Mouse (Mus musculus): Measurements from ENCODE around the gene Slc7a7. TPM values are rescaled to one million over a fixed set of nuclear protein-coding genes. Genes with fewer than 3 reads are reported as not detected.

Slc7a7 gene
- total RNA-seq, 2 experiments from 2014 or later = 4.8 to 6.5 TPM

- peak; percentile 40 to 51 for DNase-seq
Measured at GRCm38 (mm10) chr14:54432837-54433830, 15.6 kb upstream of the Slc7a7 start.

- peak in 1 of 2 experiments; percentile 53 for DNase-seq
Measured at GRCm38 (mm10) chr14:54432078-54432836, 14.7 kb upstream of the Slc7a7 start.

DNA sequence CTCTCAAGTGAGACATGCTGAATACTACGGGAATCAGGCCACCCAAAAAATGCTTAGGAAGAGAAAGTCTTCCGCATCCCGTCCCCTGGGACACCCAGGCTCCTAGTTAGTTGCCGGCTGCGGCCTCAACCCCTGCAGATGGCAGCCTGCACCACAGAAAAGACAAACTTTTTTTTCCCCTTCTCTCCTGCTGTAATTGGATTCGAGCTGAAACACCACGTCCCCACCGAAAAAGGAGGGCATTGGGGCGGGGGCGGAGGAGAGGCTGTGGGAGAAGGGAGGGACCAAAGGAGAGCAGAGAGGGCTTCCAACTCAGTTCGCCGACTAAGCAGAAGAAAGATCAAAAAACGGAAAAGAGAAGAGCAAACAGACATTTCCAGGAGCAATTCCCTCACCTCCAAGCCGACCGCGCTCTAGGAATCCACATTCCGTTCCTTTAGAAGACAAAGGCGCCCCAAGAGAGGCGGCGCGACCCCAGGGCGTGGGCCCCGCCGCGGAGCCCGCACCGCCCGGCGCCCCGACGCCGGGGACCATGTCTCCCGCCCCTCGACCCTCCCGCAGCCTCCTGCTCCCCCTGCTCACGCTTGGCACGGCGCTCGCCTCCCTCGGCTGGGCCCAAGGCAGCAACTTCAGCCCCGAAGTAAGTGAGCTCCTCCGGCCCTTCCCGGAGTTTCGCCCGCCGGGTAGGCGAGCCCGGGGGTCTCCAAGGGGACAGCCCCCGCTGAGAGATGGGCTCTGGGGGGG lies 13.9 kb upstream of the Slc7a7 start, which contains the start of gene Mmp14:
Mmp14 (plus strand) TSS at position 279 of the 744 bp plus-strand sequence.
- peak; percentile 83 to 85 for DNase-seq

GRCm38 (mm10) chr14:54430406-54431145 lies 13.0 kb upstream of the Slc7a7 start:
- DNase-seq = peak in 1 of 2 experiments; percentile 40

GRCm38 (mm10) chr14:54429332-54430093 lies 11.9 kb upstream of the Slc7a7 start:
- DNase-seq = no peak

GRCm38 (mm10) chr14:54428421-54428820 lies 10.8 kb upstream of the Slc7a7 start:
- no peak for DNase-seq

GRCm38 (mm10) chr14:54427696-54428095 lies 10.1 kb upstream of the Slc7a7 start:
- DNase-seq = no peak

GRCm38 (mm10) chr14:54426689-54427398 lies 9.3 kb upstream of the Slc7a7 start, which contains the start of gene Mrpl52:
Mrpl52 (plus strand) TSS chr14:54426909.
- peak; percentile 94 to 95 for DNase-seq

GRCm38 (mm10) chr14:54426003-54426688 lies 8.6 kb upstream of the Slc7a7 start:
- DNase-seq = no peak

GRCm38 (mm10) chr14:54425540-54425939 lies 8.0 kb upstream of the Slc7a7 start:
- no peak for DNase-seq

DNA sequence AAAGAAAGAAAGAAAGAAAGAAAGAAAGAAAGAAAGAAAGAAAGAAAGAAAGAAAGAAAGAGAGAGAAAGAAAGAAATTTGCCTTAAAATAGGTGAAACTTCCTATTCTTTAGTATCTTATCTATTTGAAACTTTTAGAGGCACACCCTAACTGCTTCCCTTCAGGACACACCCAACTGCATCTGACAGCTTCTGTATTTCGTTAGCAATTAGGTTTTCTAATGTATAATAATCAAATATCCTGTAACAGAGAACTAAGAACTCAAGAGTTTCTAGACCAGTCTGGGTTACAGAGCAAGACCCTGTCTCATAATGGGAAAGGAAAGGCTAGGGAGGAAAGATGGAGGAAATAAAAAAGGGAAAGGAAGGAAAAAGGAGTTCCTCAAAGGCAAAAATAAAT lies 7.1 kb upstream of the Slc7a7 start:
- DNase-seq = no peak

- DNase-seq = no peak
Measured at GRCm38 (mm10) chr14:54423406-54423805, 5.8 kb upstream of the Slc7a7 start.

DNA sequence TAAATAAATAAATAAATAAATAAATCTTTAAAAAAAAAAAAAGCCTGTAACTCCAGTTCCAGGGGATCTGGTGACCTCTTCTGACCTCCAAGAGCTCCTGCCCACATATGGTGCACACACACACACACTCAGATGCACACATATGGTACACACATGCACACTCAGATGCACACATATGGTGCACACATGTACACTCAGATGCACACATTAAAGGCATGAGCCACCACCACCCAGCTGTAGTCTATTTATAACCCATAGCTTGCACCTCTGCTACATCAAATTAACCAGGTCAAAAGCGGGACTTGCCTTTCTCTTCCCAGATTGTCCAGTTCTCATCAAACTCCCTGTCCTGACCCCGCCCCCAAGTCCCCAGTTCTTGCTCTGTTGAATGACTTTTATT lies 3.4 kb upstream of the Slc7a7 start:
- DNase-seq = no peak

DNA sequence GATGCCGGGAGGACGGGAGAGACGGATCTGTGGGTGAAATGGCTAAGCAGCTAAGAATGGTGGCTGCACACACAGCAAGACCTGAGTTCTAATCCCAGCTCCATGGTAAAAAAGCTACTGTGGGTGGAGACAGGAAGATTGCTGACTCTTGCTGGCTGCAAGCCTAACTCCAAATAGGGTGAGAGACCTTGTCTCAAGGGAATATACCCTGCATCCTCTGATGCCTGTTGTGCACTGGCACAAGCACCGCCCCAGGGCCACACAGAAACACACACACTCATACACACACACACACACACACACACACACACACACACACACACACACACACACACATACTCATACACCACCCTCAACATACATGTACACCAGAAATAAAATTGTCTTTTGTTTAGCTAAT lies 750 bp downstream of the Slc7a7 start:
- DNase-seq = no peak

GRCm38 (mm10) chr14:54416229-54416775 lies 1.3 kb downstream of the Slc7a7 start:
- DNase-seq = no peak

DNA sequence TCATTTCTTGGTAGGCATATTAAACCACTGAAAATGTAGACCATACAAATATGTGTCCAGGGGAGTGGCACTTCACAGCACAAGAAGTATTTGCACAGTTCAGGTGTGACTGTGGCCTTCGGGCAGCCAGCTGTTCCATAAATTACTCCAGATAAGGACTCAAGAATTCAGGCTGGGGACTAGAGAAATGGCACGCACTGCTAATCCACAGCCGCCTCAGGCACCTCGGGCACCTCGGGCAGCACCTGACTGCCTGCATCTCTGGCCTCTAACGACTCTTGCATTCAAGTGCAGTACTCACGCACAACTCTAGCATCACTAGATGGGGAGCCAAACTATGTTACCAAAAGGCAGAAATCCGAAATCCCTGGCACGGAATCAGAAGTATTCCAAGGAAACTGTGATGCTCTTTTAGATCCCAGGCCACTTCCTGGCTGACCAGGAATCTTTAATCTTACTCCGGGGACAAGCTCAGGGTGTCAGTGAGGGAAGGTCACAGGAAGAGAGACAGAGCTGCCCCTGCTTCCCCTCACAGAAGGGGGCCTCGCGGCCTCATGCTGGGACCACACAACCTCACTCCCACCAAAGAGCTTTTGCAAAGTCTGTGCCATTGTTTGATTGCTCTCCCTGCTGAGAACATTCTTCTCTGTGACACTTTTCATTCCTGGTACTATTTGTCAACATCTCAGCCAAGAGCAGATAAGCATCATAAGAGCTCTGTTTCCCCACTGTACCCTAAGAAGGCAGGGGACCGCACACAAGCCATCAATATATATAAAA lies 2.1 kb downstream of the Slc7a7 start:
- DNase-seq = no peak

DNA sequence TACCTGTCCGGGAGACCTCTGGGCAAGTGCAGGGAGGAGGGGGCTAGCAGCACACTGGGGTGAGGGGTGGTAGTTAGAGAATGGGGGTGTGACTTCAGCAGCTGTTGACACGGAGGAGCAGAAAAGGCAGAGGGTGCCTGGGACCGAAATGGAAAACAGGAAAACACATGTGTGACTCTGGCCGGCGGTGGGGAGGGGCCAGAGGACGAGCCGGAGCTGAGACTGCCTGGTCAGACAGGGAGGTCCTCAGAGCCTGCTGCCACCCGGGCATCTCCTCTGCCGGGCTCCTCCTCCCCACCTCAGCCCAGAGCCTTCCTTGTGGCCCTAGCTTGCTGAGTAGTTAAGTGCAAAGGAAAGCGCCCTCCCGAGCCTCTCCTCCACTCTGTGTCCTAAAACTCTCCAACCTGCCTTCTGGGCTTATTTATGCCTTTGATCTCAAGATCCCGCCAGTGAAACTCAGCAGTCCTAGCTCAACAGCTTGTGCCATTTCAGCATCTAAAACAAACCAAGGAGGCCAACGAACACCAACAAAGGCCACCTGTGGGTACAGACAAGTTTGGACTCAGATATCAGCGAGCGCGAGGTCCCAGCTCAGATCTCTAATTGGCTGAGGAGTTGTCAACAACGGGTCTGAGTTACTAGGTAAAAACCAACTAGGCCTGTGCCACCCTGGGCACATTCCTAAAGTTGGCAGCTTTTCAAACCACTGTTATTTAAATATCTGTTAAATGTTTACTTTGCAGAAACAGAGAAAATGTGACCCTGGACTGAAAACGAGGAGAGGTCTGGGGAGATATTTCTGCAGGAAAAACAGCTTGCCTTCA lies 3.5 kb downstream of the Slc7a7 start:
- peak in 1 of 2 experiments; percentile 37 for DNase-seq
